Mouse (Mus musculus) neutrophil, adult 83 days (primary cell): ENCODE measurements around the gene 2310079G19Rik. TPM values are rescaled to one million over a fixed set of nuclear protein-coding genes. Genes with fewer than 3 reads are reported as not detected.

Experiments used
- total RNA-seq, 2 experiments: library from RNA; stranded (reverse); gene quantifications; one replicate each; pipeline ENCODE4 v1.2.4; 2023

2310079G19Rik gene
- total RNA-seq: not detected

GRCm38 (mm10) chr16:88627566-88627965, at the start of gene 2310079G19Rik:
Gene 2310079G19Rik, minus strand, starts transcription at chr16:88627666.

GRCm38 (mm10) chr16:88671571-88671970, 44.1 kb upstream of the 2310079G19Rik start, which contains the start of gene Krtap27-1:
Gene Krtap27-1, minus strand, starts transcription at chr16:88671671.

GRCm38 (mm10) chr16:88647358-88647846, 19.9 kb upstream of the 2310079G19Rik start, which contains the start of gene Krtap26-1:
Gene Krtap26-1, minus strand, starts transcription at chr16:88647796.

GRCm38 (mm10) chr16:88611922-88612321, 15.5 kb downstream of the 2310079G19Rik start, which contains the start of gene Krtap24-1:
Gene Krtap24-1, minus strand, starts transcription at chr16:88612279.

Other genes starting within 250 kb of the 2310079G19Rik start
- not detected for gene Cldn17, start 120.7 kb downstream of the 2310079G19Rik start, total RNA-seq
- not detected for gene Cldn8, start 64.5 kb downstream of the 2310079G19Rik start, total RNA-seq
- not detected for gene Krtap24-1, start 15.4 kb downstream of the 2310079G19Rik start, total RNA-seq
- gene Krtap26-1, start 20.1 kb upstream of the 2310079G19Rik start, total RNA-seq: not detected
- not detected for gene Krtap27-1, start 44.0 kb upstream of the 2310079G19Rik start, total RNA-seq
- gene 2310061N02Rik, start 80.3 kb upstream of the 2310079G19Rik start, total RNA-seq: not detected
- not detected for gene Krtap13-1, start 101.2 kb upstream of the 2310079G19Rik start, total RNA-seq
- not detected for gene Krtap13, start 124.0 kb upstream of the 2310079G19Rik start, total RNA-seq
- gene 2310034C09Rik, start 131.2 kb upstream of the 2310079G19Rik start, total RNA-seq: not detected
- not detected for gene 2310057N15Rik, start 146.5 kb upstream of the 2310079G19Rik start, total RNA-seq
- gene Gm5965, start 150.2 kb upstream of the 2310079G19Rik start, total RNA-seq: not detected
- not detected for gene Gm20741, start 184.6 kb upstream of the 2310079G19Rik start, total RNA-seq
- gene Krtap15, start 192.5 kb upstream of the 2310079G19Rik start, total RNA-seq: not detected
- not detected for gene Krtap14, start 198.5 kb upstream of the 2310079G19Rik start, total RNA-seq
- gene Krtap19-1, start 241.7 kb upstream of the 2310079G19Rik start, total RNA-seq: not detected
- gene Krtap19-2, start 246.6 kb upstream of the 2310079G19Rik start, total RNA-seq: not detected